Mouse (Mus musculus): ENCODE measurements around the gene Wars2.

The Wars2 gene

DNA sequence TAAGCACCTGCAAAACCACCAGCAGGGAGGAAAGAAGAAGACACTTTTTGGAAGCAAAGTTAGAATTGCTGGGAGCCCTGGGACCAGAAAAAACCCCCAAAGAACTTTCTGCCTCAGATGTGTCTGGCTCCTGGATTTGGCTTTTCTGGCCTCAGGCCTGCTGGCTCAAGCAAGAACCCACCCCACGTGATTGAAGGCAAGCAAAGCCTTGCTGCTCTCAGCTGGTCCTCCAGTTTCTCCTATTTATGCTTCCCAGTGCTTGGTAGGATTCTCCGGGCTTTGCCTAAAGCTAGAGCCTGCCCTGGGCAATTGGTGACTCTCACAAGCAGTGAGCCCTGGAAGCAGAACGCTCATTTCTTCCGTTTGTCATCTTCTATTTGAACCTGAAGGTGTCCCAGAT, 106.7 kb downstream of the Wars2 start:
- in situ Hi-C loops (cut with MboI, MseI), result loop anchor here in 1 of 2 experiments (10.0 kb wide), 1 partner anchor 1777 kb away; the partner anchor contains the start of gene Cd101

- in situ Hi-C loops (cut with MboI, MseI), result loop anchor here in 1 of 2 experiments (10.0 kb wide), 1 partner anchor 1777 kb away; the partner anchor contains the start of gene Cd101
Measured at GRCm38 (mm10) chr3:99247996-99248801, 107.3 kb downstream of the Wars2 start.

DNA sequence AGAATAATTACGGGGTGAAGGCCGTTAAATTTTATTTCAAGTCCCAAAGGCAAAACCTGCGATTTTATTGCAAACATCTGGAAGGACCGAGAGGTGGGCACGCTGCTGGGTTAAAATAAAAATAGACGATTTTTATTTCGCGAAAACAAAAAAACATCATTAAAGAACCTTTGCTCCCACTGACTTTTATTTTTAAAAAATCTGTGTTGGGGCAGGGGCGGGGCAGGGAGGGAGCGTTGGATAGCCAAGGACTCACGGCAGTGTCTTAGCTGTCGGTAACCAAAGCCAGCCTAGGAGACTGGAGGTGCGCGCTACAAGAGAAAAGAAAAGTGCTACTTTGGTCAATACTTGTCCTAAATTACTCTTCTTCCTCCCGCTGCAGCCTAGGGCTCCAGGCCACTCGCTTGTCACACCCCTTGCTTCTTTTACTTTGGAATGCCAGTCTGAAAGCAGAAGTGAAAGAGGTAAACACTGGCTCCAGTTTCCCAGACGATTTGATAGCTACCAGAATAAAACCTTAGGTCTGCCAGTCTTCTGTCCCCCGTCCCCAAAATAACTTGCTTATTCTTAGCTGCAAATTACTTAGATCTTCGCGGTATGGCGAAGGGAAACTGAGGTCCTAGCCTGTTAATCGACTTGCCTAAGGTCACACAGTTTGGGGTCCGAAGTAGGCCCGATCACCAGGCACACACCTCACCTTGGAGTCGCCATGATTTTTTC, 108.1 kb downstream of the Wars2 start:
- in situ Hi-C loops (cut with MboI, MseI), result loop anchor here in 1 of 2 experiments (10.0 kb wide), 1 partner anchor 1776 kb away; the partner anchor contains the start of gene Cd101

DNA sequence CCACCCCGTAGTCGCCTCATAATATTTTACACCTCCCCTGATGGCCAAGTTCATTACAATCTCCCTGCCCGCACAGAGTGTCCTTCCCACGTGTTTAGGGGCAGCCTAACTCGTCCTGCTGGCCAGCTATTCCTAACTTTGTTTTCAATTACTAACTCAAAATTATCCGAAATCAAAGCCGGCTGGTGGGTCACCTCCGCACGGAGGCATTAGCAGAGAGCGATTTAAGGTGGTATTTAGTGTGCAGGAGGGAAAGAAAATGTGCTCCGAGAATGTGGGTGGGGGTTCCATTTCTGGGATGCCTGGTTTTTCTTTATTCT, 108.6 kb downstream of the Wars2 start:
- in situ Hi-C loops (cut with MboI, MseI), result loop anchor here in 1 of 2 experiments (10.0 kb wide), 1 partner anchor 1775 kb away; the partner anchor contains the start of gene Cd101

GRCm38 (mm10) chr3:99249906-99250305, 109.0 kb downstream of the Wars2 start:
- in situ Hi-C loops (cut with MboI, MseI), result loop anchor here (10.0 to 25.0 kb wide), 3 partner anchors 1055 to 1775 kb away; partner anchors contain the start of genes Cd101 (in 1 of the 2) and Trim45 (in 1 of the 2)

DNA sequence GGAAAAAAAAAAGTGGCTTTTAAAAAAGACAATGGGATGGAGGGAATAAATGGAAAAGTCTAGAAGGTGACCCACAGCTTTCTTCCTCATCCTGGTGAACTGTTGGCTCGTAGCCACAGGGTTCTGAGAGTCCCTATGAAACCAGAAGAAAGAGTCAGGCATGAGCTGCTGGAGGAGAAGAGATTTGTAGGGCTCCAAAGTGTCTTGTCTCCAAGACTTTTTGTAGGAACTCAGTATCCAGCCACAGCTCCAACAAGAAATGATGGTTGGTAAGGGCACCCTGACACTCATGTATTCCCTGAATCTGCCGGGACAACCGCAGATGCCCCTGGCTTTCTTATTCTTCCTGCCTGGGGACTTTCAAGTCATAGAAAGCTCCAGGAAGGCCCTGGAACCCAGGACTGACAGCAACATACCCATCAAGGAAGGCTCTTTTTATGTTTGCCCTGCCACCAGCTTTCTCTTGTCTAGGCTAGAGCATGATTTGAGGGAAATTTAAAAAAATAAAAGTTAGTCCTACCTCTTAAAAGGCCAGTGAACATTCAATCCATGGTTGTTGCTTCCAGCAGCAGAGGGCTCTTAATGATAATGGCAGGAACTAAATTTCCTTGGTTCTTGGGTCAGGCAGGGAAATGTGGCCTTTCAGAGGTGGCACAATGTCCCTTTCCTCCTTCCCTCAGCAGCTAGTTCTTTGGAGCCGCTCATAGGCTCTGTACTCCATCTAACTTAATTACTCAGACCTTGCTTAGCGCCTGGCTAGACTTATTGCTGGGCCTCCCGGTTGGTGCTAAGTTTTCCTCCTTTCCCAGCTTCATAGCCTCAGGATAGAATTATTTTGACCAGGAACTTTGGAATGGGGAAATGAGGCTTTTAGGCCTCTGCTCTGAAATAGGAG, 110.7 kb downstream of the Wars2 start:
- in situ Hi-C loops (cut with MboI, MseI), result loop anchor here in 1 of 2 experiments (10.0 to 25.0 kb wide), 2 partner anchors 1053 to 1661 kb away; partner anchors contain the start of gene Trim45

DNA sequence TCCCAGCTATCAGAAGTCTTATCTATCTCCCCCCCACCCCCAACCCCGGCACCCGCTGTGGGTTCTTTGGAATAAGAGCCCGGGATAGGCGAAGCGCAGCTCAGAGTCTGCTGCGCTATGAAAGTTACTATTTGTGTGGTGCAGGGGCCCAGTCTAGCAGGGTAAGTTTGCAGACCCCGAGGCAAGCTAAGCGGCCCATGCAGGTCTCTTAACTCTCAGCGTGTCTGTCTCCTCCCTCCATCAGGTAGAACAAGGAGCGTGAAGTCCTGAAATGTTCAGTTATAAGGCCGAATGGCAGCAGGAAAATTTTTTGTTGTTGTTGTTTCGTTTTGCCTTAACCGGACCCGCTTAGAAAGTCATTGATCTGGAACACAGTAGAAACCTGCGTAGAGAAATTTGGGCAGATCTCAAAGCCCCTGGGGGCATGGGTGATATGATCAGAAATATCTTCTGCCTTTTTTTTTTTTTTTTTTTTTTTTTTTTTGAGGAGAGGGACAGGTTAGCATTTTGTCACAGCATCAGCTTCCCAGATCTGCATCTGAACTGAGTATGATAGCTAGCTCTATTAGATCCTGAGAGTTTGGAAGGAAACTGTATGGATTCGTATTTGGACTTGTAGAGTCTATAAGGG, 111.7 kb downstream of the Wars2 start:
- in situ Hi-C loops (cut with MboI, MseI), result loop anchor here in 1 of 2 experiments (10.0 to 25.0 kb wide), 2 partner anchors 1052 to 1660 kb away; partner anchors contain the start of gene Trim45

DNA sequence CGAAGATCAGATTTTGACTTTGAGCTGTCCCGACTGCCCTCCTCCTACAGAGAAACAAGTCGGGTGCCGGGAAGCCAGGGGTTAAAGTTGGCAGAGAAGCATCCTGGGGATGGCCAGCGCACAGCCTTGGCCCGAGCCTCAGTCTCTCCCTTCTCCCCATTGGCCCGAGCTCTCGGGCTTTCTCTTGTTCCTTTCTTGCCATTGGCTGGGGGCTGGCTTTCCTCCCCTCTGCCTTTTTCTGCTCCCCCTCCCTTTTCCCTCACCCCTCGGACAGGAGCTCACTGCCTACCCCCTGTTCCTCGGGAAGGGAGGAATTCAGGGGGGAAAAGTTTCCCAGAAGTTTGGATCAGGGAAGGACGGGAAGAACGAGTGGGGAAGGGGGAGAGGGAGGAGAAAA, 112.2 kb downstream of the Wars2 start:
- in situ Hi-C loops (cut with MboI, MseI), result loop anchor here in 1 of 2 experiments (10.0 to 25.0 kb wide), 2 partner anchors 1052 to 1659 kb away; partner anchors contain the start of gene Trim45

GRCm38 (mm10) chr3:99253497-99254451, 112.9 kb downstream of the Wars2 start:
- in situ Hi-C loops (cut with MboI, MseI), result loop anchor here in 1 of 2 experiments (10.0 to 25.0 kb wide), 2 partner anchors 1051 to 1659 kb away; partner anchors contain the start of gene Trim45

DNA sequence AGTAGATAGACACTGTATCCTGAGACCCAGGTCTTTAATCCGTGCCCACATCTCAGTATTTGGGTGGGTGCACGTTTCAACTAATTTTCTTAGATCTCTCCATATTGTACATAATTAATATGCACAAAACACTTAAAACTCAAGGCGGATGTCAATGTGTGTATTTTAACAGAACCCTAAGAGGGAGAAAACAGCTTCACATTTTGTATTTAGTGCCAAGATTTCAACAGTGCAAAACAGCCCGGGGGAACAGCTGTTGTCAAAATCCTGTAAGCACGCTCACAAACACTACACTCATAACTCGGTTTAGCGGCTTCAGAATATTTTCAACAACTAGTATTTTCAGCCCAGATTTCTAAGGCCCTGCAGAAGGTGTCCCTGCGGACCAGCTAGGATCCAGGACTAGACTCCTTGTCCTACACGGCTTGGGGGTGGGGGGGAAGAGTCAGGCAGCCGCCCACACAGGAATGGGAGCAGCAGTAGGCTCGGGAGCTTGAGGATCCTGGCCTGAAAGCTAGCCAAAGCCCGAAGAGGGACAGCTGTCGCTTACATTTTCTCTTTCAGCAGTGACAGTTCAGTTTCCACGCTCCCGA, 113.8 kb downstream of the Wars2 start:
- in situ Hi-C loops (cut with MboI, MseI), result loop anchor here in 1 of 2 experiments (10.0 to 25.0 kb wide), 2 partner anchors 1050 to 1658 kb away; partner anchors contain the start of gene Trim45

GRCm38 (mm10) chr3:99255411-99256365, 114.8 kb downstream of the Wars2 start:
- in situ Hi-C loops (cut with MboI, MseI), result loop anchor here in 1 of 2 experiments (10.0 to 25.0 kb wide), 2 partner anchors 1049 to 1657 kb away; partner anchors contain the start of gene Trim45

- in situ Hi-C loops (cut with MboI, MseI), result loop anchor here in 1 of 2 experiments (10.0 to 25.0 kb wide), 2 partner anchors 1048 to 1656 kb away; partner anchors contain the start of gene Trim45
Measured at GRCm38 (mm10) chr3:99256366-99256750, 115.5 kb downstream of the Wars2 start.

DNA sequence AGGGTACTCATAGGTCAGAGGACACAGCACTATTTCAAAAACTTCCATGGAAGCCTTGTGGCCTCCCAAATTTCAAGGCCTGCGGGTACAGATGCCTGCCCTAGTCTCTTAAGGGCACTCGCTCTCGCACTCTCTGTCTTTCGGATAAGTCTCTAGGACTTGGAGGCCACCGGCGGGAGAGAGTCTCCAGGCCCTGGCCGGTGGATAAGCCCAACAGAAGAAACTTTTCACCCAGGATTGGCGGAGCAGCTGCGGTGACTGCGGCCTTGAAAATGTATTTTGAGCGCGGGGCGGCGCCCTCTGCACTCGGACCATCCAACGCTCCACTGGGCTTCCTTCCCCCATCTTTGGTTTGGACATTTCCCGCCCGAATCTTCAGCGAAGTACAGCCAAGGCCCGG, 115.9 kb downstream of the Wars2 start:
- in situ Hi-C loops (cut with MboI, MseI), result loop anchor here in 1 of 2 experiments (10.0 to 25.0 kb wide), 2 partner anchors 1048 to 1656 kb away; partner anchors contain the start of gene Trim45

GRCm38 (mm10) chr3:99257586-99258577, 117.0 kb downstream of the Wars2 start:
- in situ Hi-C loops (cut with MboI, MseI), result loop anchor here in 1 of 2 experiments (10.0 to 25.0 kb wide), 2 partner anchors 1047 to 1654 kb away; partner anchors contain the start of gene Trim45

GRCm38 (mm10) chr3:99259741-99260270, 118.9 kb downstream of the Wars2 start:
- in situ Hi-C loops (cut with MboI, MseI), result loop anchor here in 1 of 2 experiments (10.0 to 25.0 kb wide), 2 partner anchors 1045 to 1652 kb away; partner anchors contain the start of gene Trim45
